Mouse (Mus musculus) neural tube, embryonic 15.5 days (tissue): ENCODE measurements at regions not wholly inside any gene's neighbourhood (a gene's known extent, or its start where the extent isn't known, plus 50 kb on each side); places are given as distances from the start of the nearest gene placed in this dataset.

Source experiments
- ATAC-seq: fragments of 200-750 bp; cut with Nextera tagmentation; 2 replicates; pipeline ENCODE4 v1.8.0; 2017; ENCODE audit warnings: mild to moderate bottlenecking, moderate TSS enrichment, moderate library complexity; ENCODE audit not compliant: low FRiP score
- H3K27ac ChIP-seq: fragments of 300-500 bp; sonication (generic); replicated peaks from 2 replicates; pipeline ENCODE4 v1.5.1; 2015; ENCODE audit warnings: mild to moderate bottlenecking, inconsistent platforms
- H3K27me3 ChIP-seq: fragments of 300-500 bp; sonication (generic); replicated peaks from 2 replicates; pipeline ENCODE4 v1.6.1; 2015; ENCODE audit warnings: inconsistent platforms
- H3K36me3 ChIP-seq: fragments of 300-500 bp; sonication (generic); 2 replicates; pipeline ENCODE4 v1.6.1; 2015; ENCODE audit warnings: inconsistent platforms
- H3K4me1 ChIP-seq: fragments of 300-500 bp; sonication (generic); 2 replicates; pipeline ENCODE4 v1.6.1; 2015; ENCODE audit warnings: inconsistent platforms
- H3K4me2 ChIP-seq: fragments of 300-500 bp; sonication (generic); 2 replicates; pipeline ENCODE4 v1.6.1; 2015; ENCODE audit warnings: inconsistent platforms, mild to moderate bottlenecking, moderate library complexity
- H3K4me3 ChIP-seq: fragments of 300-500 bp; sonication (generic); replicated peaks from 2 replicates; pipeline ENCODE4 v1.5.1; 2015; ENCODE audit warnings: mild to moderate bottlenecking, inconsistent platforms
- H3K9ac ChIP-seq: fragments of 300-500 bp; sonication (generic); replicated peaks from 2 replicates; pipeline ENCODE4 v1.6.1; 2015; ENCODE audit warnings: mild to moderate bottlenecking, inconsistent platforms
- H3K9me3 ChIP-seq: fragments of 300-500 bp; sonication (generic); replicated peaks from 2 replicates; pipeline ENCODE4 v1.6.1; 2016; ENCODE audit warnings: inconsistent platforms
- WGBS: fragments of 180-500 bp; shearing (Covaris S2); methylation state at CpG from one replicate; pipeline ENCODE4 v1.1.7; 2015; ENCODE audit warnings: mixed read lengths; 5-methylcytosine and 5-hydroxymethylcytosine counted together

DNA sequence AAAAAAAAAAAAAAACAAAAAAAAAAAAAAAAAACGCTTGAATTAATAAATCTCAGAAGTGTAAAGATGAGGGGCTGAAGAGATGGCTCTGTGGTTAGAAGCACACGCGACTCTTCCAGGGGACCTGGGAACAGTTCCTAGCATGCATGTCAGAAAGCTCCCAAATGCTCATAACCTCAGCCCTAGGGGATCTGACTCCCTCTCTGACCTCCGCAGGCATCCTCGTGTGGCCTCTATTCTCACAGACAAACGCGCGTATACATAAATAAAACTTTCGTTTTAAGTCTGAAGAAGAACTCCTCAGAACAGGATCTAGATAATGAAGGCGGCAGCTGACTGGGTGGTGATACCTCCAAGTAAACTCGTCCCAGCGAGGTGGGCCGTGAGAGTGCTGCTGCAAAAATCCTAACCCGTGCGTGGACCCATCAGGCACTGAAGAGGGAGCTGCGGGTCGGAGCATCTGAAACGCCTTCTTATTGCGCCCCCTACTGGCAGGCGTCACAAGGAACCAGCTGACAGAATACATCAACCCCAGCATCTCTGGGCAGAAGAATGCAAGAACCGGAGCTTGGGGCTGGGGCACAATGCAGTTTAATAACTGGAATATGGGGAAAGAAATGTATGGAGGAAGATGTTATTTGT, 266.2 kb downstream of the Pdcd6ip start:
- Histone ChIP-seq H3K9me3 (no peaks in the 10 kb centered on the region), H3K27ac (no peak overlapping the region), H3K4me1 (0 out of 2 replicates have a peak, but pooled peaks cover 3% of the 10 kb centered on the region), H3K36me3 (no peaks in the 10 kb centered on the region), H3K9ac (no peak overlapping the region), H3K4me2 (peak overlapping the region; percentile 56), H3K4me3 (peak overlapping the region; percentile 31), H3K27me3 (no peaks in the 10 kb centered on the region)
- ATAC-seq: no peak
- 7% methylated on average over 21 of the region's 21 CpGs for WGBS

- H3K9me3 ChIP-seq: no peaks in the 10 kb centered on the region
- no peak overlapping the region for H3K4me2 ChIP-seq
- H3K27me3 ChIP-seq: no peaks in the 10 kb centered on the region
- 64% methylated on average over 7 of the region's 7 CpGs for WGBS
- no peak for ATAC-seq
- H3K4me3 ChIP-seq: no peak overlapping the region
- H3K27ac ChIP-seq: no peak overlapping the region
- H3K9ac ChIP-seq: no peak overlapping the region
- H3K36me3 ChIP-seq: no peaks in the 10 kb centered on the region
- 0 out of 2 replicates have a peak, but pooled peaks cover 3% of the 10 kb centered on the region for H3K4me1 ChIP-seq
Measured at GRCm38 (mm10) chr9:113438394-113438793, 269.7 kb downstream of the Pdcd6ip start.

GRCm38 (mm10) chr9:113435921-113436320, 272.1 kb downstream of the Pdcd6ip start:
- no peak overlapping the region for H3K27ac ChIP-seq
- H3K27me3 ChIP-seq: no peaks in the 10 kb centered on the region
- no peaks in the 10 kb centered on the region for H3K4me1 ChIP-seq
- no peaks in the 10 kb centered on the region for H3K9me3 ChIP-seq
- H3K36me3 ChIP-seq: no peaks in the 10 kb centered on the region
- no peak overlapping the region for H3K4me3 ChIP-seq
- no peak overlapping the region for H3K4me2 ChIP-seq
- H3K9ac ChIP-seq: no peak overlapping the region
- no peak for ATAC-seq

DNA sequence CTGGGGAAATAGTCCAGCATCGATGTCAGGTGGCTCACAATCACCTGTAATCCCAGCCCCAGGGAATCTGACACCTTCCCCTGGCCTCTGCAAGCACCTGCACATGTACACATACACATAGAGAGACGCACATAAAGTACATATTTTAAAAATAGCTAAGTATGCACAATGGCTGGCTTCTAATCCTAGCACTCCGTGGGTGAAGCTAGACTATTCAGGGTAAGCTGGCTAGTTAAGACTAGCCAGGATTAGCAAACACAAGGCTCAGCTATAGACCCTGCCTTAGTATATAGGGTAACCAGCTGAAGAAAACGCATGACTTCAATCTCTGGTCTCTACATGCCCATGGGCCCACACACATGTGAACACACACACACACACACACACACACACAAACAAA, 274.6 kb downstream of the Pdcd6ip start:
- no peak overlapping the region for H3K4me3 ChIP-seq
- no peak overlapping the region for H3K4me2 ChIP-seq
- H3K27ac ChIP-seq: no peak overlapping the region
- H3K9ac ChIP-seq: no peak overlapping the region
- no peaks in the 10 kb centered on the region for H3K27me3 ChIP-seq
- H3K9me3 ChIP-seq: no peaks in the 10 kb centered on the region
- no peaks in the 10 kb centered on the region for H3K36me3 ChIP-seq
- 85% methylated on average over 4 of the region's 4 CpGs for WGBS
- H3K4me1 ChIP-seq: no peaks in the 10 kb centered on the region
- ATAC-seq: no peak

DNA sequence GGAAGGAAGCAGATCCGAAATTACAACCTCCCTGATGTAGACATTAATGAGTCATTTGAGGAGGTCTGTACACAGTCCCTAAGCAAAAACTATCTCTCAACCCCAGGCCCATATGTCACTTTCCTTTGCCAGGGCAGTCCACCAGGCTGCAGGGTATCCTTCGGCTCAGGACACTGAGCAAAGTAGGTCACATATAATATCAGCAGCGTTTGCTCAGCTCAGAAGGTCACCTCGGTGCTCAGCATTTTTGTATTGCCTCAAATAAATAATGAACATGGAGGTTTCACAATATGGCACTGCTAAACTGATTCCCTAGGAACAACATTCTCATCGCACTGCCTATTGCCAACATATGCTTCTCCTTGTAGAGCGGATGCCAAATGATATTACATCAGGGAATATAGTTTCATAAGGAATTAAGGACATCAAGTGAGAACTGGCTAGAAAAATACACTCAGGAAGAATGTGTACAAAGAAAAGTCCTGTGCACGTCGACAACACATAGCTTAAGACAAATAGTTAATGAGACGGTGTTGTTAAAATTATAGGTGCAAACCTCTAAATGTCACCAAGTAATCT, 275.4 kb downstream of the Pdcd6ip start:
- ATAC-seq: no peak
- 76% methylated on average over 9 of the region's 9 CpGs for WGBS
- no peaks in the 10 kb centered on the region for H3K4me1 ChIP-seq

DNA sequence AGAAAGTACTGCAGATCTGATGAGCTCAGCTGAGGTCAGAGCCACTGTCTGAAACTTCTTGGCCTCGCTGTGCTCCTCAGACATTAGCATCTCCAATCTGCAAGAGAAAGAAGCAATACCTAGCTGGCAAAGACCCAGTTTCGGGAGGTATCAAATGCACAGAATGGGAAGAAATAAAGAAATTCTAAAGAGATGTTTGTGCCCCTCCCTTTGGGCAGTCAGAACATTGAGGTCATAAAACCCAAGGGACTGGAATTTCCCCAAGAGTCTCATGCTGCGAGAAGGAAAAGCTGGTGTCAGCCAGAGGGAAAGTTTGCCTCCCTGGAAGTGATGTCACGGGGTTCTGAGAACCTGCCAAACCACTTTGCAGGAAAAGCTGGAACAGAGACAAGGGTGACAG, 277.6 kb downstream of the Pdcd6ip start:
- H3K27me3 ChIP-seq: no peaks in the 10 kb centered on the region
- no peak overlapping the region for H3K4me2 ChIP-seq
- ATAC-seq: no peak
- H3K9me3 ChIP-seq: no peaks in the 10 kb centered on the region
- no peaks in the 10 kb centered on the region for H3K4me1 ChIP-seq
- 79% methylated on average over 4 of the region's 4 CpGs for WGBS
- no peak overlapping the region for H3K4me3 ChIP-seq
- no peak overlapping the region for H3K27ac ChIP-seq
- H3K36me3 ChIP-seq: no peaks in the 10 kb centered on the region
- no peak overlapping the region for H3K9ac ChIP-seq

More for the DNA sequence above, 275.4 kb downstream of the Pdcd6ip start:
- Histone ChIP-seq H3K4me2 (no peak overlapping the region), H3K36me3 (no peaks in the 10 kb centered on the region), H3K9me3 (no peaks in the 10 kb centered on the region), H3K9ac (no peak overlapping the region), H3K27ac (no peak overlapping the region), H3K4me3 (no peak overlapping the region), H3K27me3 (no peaks in the 10 kb centered on the region)

DNA sequence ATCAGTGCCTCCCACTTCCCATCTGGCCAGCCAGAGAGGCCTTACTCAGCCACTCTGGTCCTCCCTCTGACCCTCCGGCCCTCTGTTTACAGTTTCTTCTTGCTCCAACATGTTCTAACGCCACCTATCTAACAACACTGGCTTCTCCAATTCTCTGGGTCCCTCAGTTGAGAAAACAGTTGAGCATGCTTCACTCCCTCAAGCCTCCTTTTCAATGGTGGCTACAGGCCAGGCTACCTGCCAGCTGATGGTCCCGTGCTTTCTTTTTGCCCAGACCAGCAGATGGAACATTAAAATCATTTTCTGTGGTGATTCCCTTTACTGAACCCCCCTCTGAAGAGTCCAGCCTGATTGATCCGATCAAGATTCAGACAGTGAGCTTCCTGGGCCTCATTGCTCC, 280.8 kb downstream of the Pdcd6ip start:
- no peak for ATAC-seq
- H3K4me2 ChIP-seq: no peak overlapping the region
- 92% methylated on average over 4 of the region's 4 CpGs for WGBS
- no peak overlapping the region for H3K4me3 ChIP-seq
- no peaks in the 10 kb centered on the region for H3K27me3 ChIP-seq
- no peak overlapping the region for H3K27ac ChIP-seq
- no peaks in the 10 kb centered on the region for H3K9me3 ChIP-seq
- no peak overlapping the region for H3K9ac ChIP-seq
- no peaks in the 10 kb centered on the region for H3K4me1 ChIP-seq
- H3K36me3 ChIP-seq: no peaks in the 10 kb centered on the region

DNA sequence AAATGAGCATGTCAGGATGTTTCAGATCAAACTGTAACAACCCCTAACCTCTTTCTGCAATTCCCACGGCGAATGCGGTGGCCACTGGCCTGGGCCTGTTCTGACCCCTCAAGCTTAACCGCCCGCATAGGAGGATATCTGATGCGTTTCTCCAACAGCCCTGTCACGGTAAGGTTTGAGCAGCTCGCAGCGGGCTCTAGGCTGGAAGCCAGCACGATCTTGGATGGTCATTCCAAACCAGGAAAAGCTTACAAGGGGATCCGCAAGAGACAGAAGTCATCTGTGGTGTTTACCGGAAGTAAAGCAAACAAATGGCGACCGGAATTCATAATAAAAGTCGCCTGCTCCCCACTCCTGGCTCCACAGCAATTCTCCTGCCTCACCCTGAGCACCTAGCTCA, 281.7 kb downstream of the Pdcd6ip start:
- 96% methylated on average over 15 of the region's 15 CpGs for WGBS
- Histone ChIP-seq H3K27ac (no peak overlapping the region), H3K27me3 (no peaks in the 10 kb centered on the region), H3K4me2 (no peak overlapping the region), H3K9me3 (no peaks in the 10 kb centered on the region), H3K4me3 (no peak overlapping the region), H3K4me1 (no peaks in the 10 kb centered on the region), H3K9ac (no peak overlapping the region), H3K36me3 (no peaks in the 10 kb centered on the region)
- no peak for ATAC-seq

DNA sequence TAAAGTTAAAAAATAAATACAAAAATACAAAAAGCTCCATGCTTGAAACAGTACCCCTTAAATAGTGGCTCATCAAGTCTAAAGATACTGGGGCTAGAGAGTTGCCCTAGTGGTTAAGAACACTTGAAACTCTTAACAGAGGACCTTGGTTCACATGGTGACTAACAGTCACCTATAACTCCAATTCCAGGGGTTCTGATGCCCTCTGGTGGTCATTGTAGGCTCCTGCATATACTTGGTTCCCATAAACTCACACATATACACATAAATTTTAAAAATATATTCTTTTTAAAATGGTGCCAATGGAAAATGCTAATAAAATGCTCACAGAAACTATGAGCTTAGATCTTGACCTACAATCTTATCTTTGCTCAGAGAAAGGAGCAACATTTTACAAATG, 286.4 kb downstream of the Pdcd6ip start:
- Histone ChIP-seq H3K27ac (no peak overlapping the region), H3K4me2 (no peak overlapping the region)
- no peak for ATAC-seq

DNA sequence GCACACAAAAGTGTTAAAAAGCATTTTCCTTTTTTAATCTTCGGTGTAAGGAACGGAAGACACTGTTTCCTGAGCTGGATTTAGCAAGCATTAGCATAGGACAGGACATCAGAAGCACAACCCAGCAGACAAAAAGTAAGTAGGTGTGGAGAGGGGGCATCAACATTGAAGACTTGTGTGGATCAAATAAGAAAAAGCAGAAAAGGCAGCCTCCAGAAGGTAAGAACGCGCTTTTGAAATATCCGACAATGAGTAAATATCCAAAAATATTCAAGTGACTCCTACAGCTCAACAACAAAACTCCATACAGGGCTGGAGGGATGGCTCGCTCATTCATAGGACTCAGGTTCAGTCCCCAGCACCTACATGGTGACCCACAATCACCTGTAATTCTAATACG, 286.9 kb downstream of the Pdcd6ip start:
- Histone ChIP-seq H3K36me3 (no peaks in the 10 kb centered on the region), H3K27me3 (no peaks in the 10 kb centered on the region), H3K9me3 (no peaks in the 10 kb centered on the region), H3K4me2 (no peak overlapping the region), H3K27ac (no peak overlapping the region), H3K4me1 (0 out of 2 replicates have a peak, but pooled peaks cover 2% of the 10 kb centered on the region), H3K4me3 (no peak overlapping the region), H3K9ac (no peak overlapping the region)
- ATAC-seq: no peak
- WGBS: 97% methylated on average over 7 of the region's 7 CpGs

More for the DNA sequence above, 286.4 kb downstream of the Pdcd6ip start:
- Histone ChIP-seq H3K9ac (no peak overlapping the region), H3K36me3 (no peaks in the 10 kb centered on the region), H3K27me3 (no peaks in the 10 kb centered on the region), H3K4me1 (no peaks in the 10 kb centered on the region), H3K9me3 (no peaks in the 10 kb centered on the region), H3K4me3 (no peak overlapping the region)

- no peak overlapping the region for H3K9ac ChIP-seq
- peaks cover 8% of the 10 kb centered on the region; the same call in 1 of the 2 replicates for H3K4me1 ChIP-seq
- H3K27ac ChIP-seq: no peak overlapping the region
- H3K36me3 ChIP-seq: no peaks in the 10 kb centered on the region
- no peaks in the 10 kb centered on the region for H3K27me3 ChIP-seq
- no peaks in the 10 kb centered on the region for H3K9me3 ChIP-seq
- ATAC-seq: no peak
- H3K4me3 ChIP-seq: no peak overlapping the region
- no peak overlapping the region for H3K4me2 ChIP-seq
- 94% methylated on average over 1 of the region's 1 CpGs for WGBS
Measured at GRCm38 (mm10) chr9:113419801-113420200, 288.3 kb downstream of the Pdcd6ip start.

- peaks cover 8% of the 10 kb centered on the region; the same call in 1 of the 2 replicates for H3K4me1 ChIP-seq
- H3K27ac ChIP-seq: no peak overlapping the region
- 95% methylated on average over 3 of the region's 3 CpGs for WGBS
- no peaks in the 10 kb centered on the region for H3K27me3 ChIP-seq
- no peak overlapping the region for H3K9ac ChIP-seq
- no peaks in the 10 kb centered on the region for H3K9me3 ChIP-seq
- H3K4me3 ChIP-seq: no peak overlapping the region
- no peak overlapping the region for H3K4me2 ChIP-seq
- H3K36me3 ChIP-seq: no peaks in the 10 kb centered on the region
- ATAC-seq: no peak
Measured at GRCm38 (mm10) chr9:113417106-113417505, 291.0 kb downstream of the Pdcd6ip start.
